Mouse (Mus musculus) ES-E14 (cell line): ENCODE measurements around the gene Trarg1.

Experiments
- MAFK ChIP-seq: IDR thresholded peaks from 2 replicates; pipeline ENCODE4 v1.6.1; 2014; ENCODE audit warnings: mild to moderate bottlenecking, low read depth, low read length, inconsistent platforms; ENCODE audit not compliant: insufficient read depth
- ZNF384 ChIP-seq: IDR thresholded peaks from 2 replicates; pipeline ENCODE4 v1.6.1; 2012; ENCODE audit warnings: low read depth, low read length, inconsistent platforms

DNA sequence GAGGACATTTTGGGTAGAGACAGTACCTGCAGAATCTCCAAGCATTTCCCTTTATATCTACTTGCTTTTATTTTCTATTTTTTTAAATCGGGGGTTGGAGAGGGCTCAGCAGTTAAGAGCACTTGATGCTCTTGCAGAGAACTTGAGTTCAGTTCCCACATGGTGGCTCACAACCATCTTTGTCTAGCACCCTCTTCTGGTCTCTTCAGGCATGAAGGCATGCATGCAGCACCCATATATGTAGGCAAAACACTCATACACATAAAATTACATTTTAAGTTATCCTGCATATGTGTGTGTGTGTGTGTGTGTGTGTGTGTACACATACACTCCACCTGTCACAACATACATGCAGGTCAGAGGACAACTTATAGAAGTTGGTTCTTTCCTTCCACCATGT, 66.3 kb downstream of the Trarg1 start:
- TF ChIP-seq MAFK, result no peak
- TF ChIP-seq ZNF384, result no peak
